Mouse (Mus musculus): ENCODE measurements around the gene Tmem219. TPM values are rescaled to one million over a fixed set of nuclear protein-coding genes. Genes with fewer than 3 reads are reported as not detected.

The Tmem219 gene
- polyA plus RNA-seq, 1 experiment from 2014 or later, result 20.0 TPM

- H3K27ac ChIP-seq (ENCODE audit: low read depth, low read length), result peak within 1 kb of the TSS; percentile 89
- H3K4me2 ChIP-seq (ENCODE audit: low read depth), result peak within 1 kb of the TSS; percentile 100
- under 1% methylated on average over 56 of the region's 56 CpGs for WGBS
- peak within 1 kb of the TSS; percentile 85 for H3K4me3 ChIP-seq (ENCODE audit: low read depth, low read length)
- H3K27me3 ChIP-seq (ENCODE audit: control insufficient read depth, insufficient read depth, low read length), result no peaks in the 10 kb centered on the region
- H3K36me3 ChIP-seq (ENCODE audit: control insufficient read depth, insufficient read depth, low read length), result peaks cover 7% of the 10 kb centered on the region; the same call in 1 of the 2 replicates
- peaks cover 22% of the 10 kb centered on the region for H3K4me1 ChIP-seq (ENCODE audit: control insufficient read depth, insufficient read depth, low read length)
- no peaks in the 10 kb centered on the region for H3K9me3 ChIP-seq (ENCODE audit: control insufficient read depth, low read length)
- H3K9ac ChIP-seq (ENCODE audit: low read length), result peak within 1 kb of the TSS; percentile 86
- ATAC-seq (ENCODE audit: insufficient read depth, low FRiP score, low TSS enrichment) (peak; percentile 95), DNase-seq (ENCODE audit: low spot score) (peak; percentile 100)
Measured at GRCm38 (mm10) chr7:126884286-126885164, 38.2 kb downstream of the Tmem219 start, which contains the start of gene Taok2. Gene Taok2, minus strand, starts transcription at chr7:126884703.

GRCm38 (mm10) chr7:126883731-126884181, 39.0 kb downstream of the Tmem219 start:
- Histone ChIP-seq H3K4me3 (ENCODE audit: low read depth, low read length) (peak overlapping the region; percentile 85), H3K27me3 (ENCODE audit: control insufficient read depth, insufficient read depth, low read length) (no peaks in the 10 kb centered on the region), H3K4me1 (ENCODE audit: control insufficient read depth, insufficient read depth, low read length) (peaks cover 22% of the 10 kb centered on the region), H3K36me3 (ENCODE audit: control insufficient read depth, insufficient read depth, low read length) (peaks cover 9% of the 10 kb centered on the region; the same call in 1 of the 2 replicates), H3K9me3 (ENCODE audit: control insufficient read depth, low read length) (no peaks in the 10 kb centered on the region), H3K9ac (ENCODE audit: low read length) (peak overlapping the region; percentile 86), H3K27ac (ENCODE audit: low read depth, low read length) (peak overlapping the region; percentile 89; the same call in 1 of the 2 replicates), H3K4me2 (ENCODE audit: low read depth) (peak overlapping the region; percentile 100)
- no peak for DNase-seq (ENCODE audit: low spot score)
- no peak; the same call in 1 of the 2 replicates for ATAC-seq (ENCODE audit: insufficient read depth, low FRiP score, low TSS enrichment)
- WGBS, result under 1% methylated on average over 14 of the region's 15 CpGs

- Histone ChIP-seq H3K36me3 (ENCODE audit: control insufficient read depth, insufficient read depth, low read length) (peaks cover 24% of the 10 kb centered on the region), H3K4me2 (ENCODE audit: low read depth) (peak overlapping the region; percentile 100), H3K9ac (ENCODE audit: low read length) (no peak overlapping the region; the same call in 1 of the 2 replicates), H3K27me3 (ENCODE audit: control insufficient read depth, insufficient read depth, low read length) (no peaks in the 10 kb centered on the region), H3K4me3 (ENCODE audit: low read depth, low read length) (no peak overlapping the region), H3K4me1 (ENCODE audit: control insufficient read depth, insufficient read depth, low read length) (peaks cover 22% of the 10 kb centered on the region), H3K9me3 (ENCODE audit: control insufficient read depth, low read length) (no peaks in the 10 kb centered on the region), H3K27ac (ENCODE audit: low read depth, low read length) (no peak overlapping the region)
- 80% methylated on average over 6 of the region's 6 CpGs for WGBS
- DNase-seq (ENCODE audit: low spot score), result no peak
- no peak for ATAC-seq (ENCODE audit: insufficient read depth, low FRiP score, low TSS enrichment)
Measured at GRCm38 (mm10) chr7:126881040-126881439, 41.7 kb downstream of the Tmem219 start.

GRCm38 (mm10) chr7:126877239-126877638, 45.5 kb downstream of the Tmem219 start:
- Histone ChIP-seq H3K36me3 (ENCODE audit: control insufficient read depth, insufficient read depth, low read length) (peaks cover 44% of the 10 kb centered on the region), H3K27me3 (ENCODE audit: control insufficient read depth, insufficient read depth, low read length) (no peaks in the 10 kb centered on the region), H3K4me2 (ENCODE audit: low read depth) (no peak overlapping the region), H3K9me3 (ENCODE audit: control insufficient read depth, low read length) (no peaks in the 10 kb centered on the region), H3K4me3 (ENCODE audit: low read depth, low read length) (no peak overlapping the region), H3K4me1 (ENCODE audit: control insufficient read depth, insufficient read depth, low read length) (peaks cover 8% of the 10 kb centered on the region; the same call in 1 of the 2 replicates), H3K9ac (ENCODE audit: low read length) (no peak overlapping the region), H3K27ac (ENCODE audit: low read depth, low read length) (no peak overlapping the region)
- no peak for DNase-seq (ENCODE audit: low spot score)
- 94% methylated on average over 1 of the region's 1 CpGs for WGBS
- ATAC-seq (ENCODE audit: insufficient read depth, low FRiP score, low TSS enrichment), result no peak

GRCm38 (mm10) chr7:126870520-126870891, 52.2 kb downstream of the Tmem219 start:
- no peak for ATAC-seq (ENCODE audit: insufficient read depth, low FRiP score, low TSS enrichment)
- Histone ChIP-seq H3K4me1 (ENCODE audit: control insufficient read depth, insufficient read depth, low read length) (no peaks in the 10 kb centered on the region), H3K36me3 (ENCODE audit: control insufficient read depth, insufficient read depth, low read length) (peaks cover 58% of the 10 kb centered on the region), H3K27ac (ENCODE audit: low read depth, low read length) (no peak overlapping the region), H3K4me2 (ENCODE audit: low read depth) (no peak overlapping the region), H3K9ac (ENCODE audit: low read length) (no peak overlapping the region), H3K4me3 (ENCODE audit: low read depth, low read length) (no peak overlapping the region), H3K27me3 (ENCODE audit: control insufficient read depth, insufficient read depth, low read length) (no peaks in the 10 kb centered on the region), H3K9me3 (ENCODE audit: control insufficient read depth, low read length) (no peaks in the 10 kb centered on the region)
- DNase-seq (ENCODE audit: low spot score), result no peak
- 95% methylated on average over 2 of the region's 2 CpGs for WGBS

- H3K4me3 ChIP-seq (ENCODE audit: low read depth, low read length), result no peak overlapping the region
- H3K9me3 ChIP-seq (ENCODE audit: control insufficient read depth, low read length), result no peaks in the 10 kb centered on the region
- WGBS, result 93% methylated on average over 23 of the region's 23 CpGs
- peaks cover 55% of the 10 kb centered on the region for H3K36me3 ChIP-seq (ENCODE audit: control insufficient read depth, insufficient read depth, low read length)
- no peaks in the 10 kb centered on the region for H3K27me3 ChIP-seq (ENCODE audit: control insufficient read depth, insufficient read depth, low read length)
- DNase-seq (ENCODE audit: low spot score) (no peak), ATAC-seq (ENCODE audit: insufficient read depth, low FRiP score, low TSS enrichment) (no peak)
- no peaks in the 10 kb centered on the region for H3K4me1 ChIP-seq (ENCODE audit: control insufficient read depth, insufficient read depth, low read length)
- no peak overlapping the region for H3K9ac ChIP-seq (ENCODE audit: low read length)
- no peak overlapping the region for H3K4me2 ChIP-seq (ENCODE audit: low read depth)
- H3K27ac ChIP-seq (ENCODE audit: low read depth, low read length), result no peak overlapping the region
Measured at GRCm38 (mm10) chr7:126869780-126870519, 52.8 kb downstream of the Tmem219 start.

- WGBS, result 92% methylated on average over 12 of the region's 12 CpGs
- Histone ChIP-seq H3K4me3 (ENCODE audit: low read depth, low read length) (no peak overlapping the region), H3K27me3 (ENCODE audit: control insufficient read depth, insufficient read depth, low read length) (no peaks in the 10 kb centered on the region), H3K4me1 (ENCODE audit: control insufficient read depth, insufficient read depth, low read length) (peaks cover 13% of the 10 kb centered on the region), H3K9ac (ENCODE audit: low read length) (no peak overlapping the region), H3K4me2 (ENCODE audit: low read depth) (no peak overlapping the region), H3K9me3 (ENCODE audit: control insufficient read depth, low read length) (no peaks in the 10 kb centered on the region), H3K27ac (ENCODE audit: low read depth, low read length) (no peak overlapping the region), H3K36me3 (ENCODE audit: control insufficient read depth, insufficient read depth, low read length) (peaks cover 47% of the 10 kb centered on the region)
- DNase-seq (ENCODE audit: low spot score) (no peak), ATAC-seq (ENCODE audit: insufficient read depth, low FRiP score, low TSS enrichment) (no peak)
Measured at GRCm38 (mm10) chr7:126868003-126868402, 54.7 kb downstream of the Tmem219 start.

GRCm38 (mm10) chr7:126867534-126867933, 55.2 kb downstream of the Tmem219 start:
- H3K4me1 ChIP-seq (ENCODE audit: control insufficient read depth, insufficient read depth, low read length), result peaks cover 17% of the 10 kb centered on the region
- ATAC-seq (ENCODE audit: insufficient read depth, low FRiP score, low TSS enrichment) (no peak), DNase-seq (ENCODE audit: low spot score) (no peak)
- no peak overlapping the region for H3K4me2 ChIP-seq (ENCODE audit: low read depth)
- H3K9ac ChIP-seq (ENCODE audit: low read length), result no peak overlapping the region
- H3K4me3 ChIP-seq (ENCODE audit: low read depth, low read length), result no peak overlapping the region
- WGBS, result 88% methylated on average over 2 of the region's 2 CpGs
- H3K9me3 ChIP-seq (ENCODE audit: control insufficient read depth, low read length), result no peaks in the 10 kb centered on the region
- H3K27ac ChIP-seq (ENCODE audit: low read depth, low read length), result no peak overlapping the region
- H3K36me3 ChIP-seq (ENCODE audit: control insufficient read depth, insufficient read depth, low read length), result peaks cover 44% of the 10 kb centered on the region
- H3K27me3 ChIP-seq (ENCODE audit: control insufficient read depth, insufficient read depth, low read length), result no peaks in the 10 kb centered on the region
